Mouse (Mus musculus) adrenal gland, postnatal 0 days (tissue): ENCODE measurements around the gene Gm9046. TPM values are rescaled to one million over a fixed set of nuclear protein-coding genes. Genes with fewer than 3 reads are reported as not detected.

Source experiments
- polyA plus RNA-seq: library from polyadenylated mRNA; unstranded; fragments of >200 nt; fragmentation: Nextera tagmentation; extraction: Ambion mirVana; gene quantifications from 2 replicates; pipeline ENCODE4 v1.2.1, GENCODE M21; 2015

Gm9046 gene
- not detected in 2 replicates for polyA plus RNA-seq

GRCm38 (mm10) chr10:118343155-118343554 lies at the start of gene Gm9046:
Gene Gm9046 (minus strand): TSS chr10:118343255.

GRCm38 (mm10) chr10:118354005-118354404 lies 10.9 kb upstream of the Gm9046 start, which contains the start of gene Gm9049:
Gene Gm9049 (minus strand): TSS chr10:118354105.

GRCm38 (mm10) chr10:118348579-118348978 lies 5.5 kb upstream of the Gm9046 start, which contains the start of gene Gm9048:
Gene Gm9048 (minus strand): TSS chr10:118348679.

GRCm38 (mm10) chr10:118337731-118338130 lies 5.3 kb downstream of the Gm9046 start, which contains the start of gene Gm9045:
Gene Gm9045 (minus strand): TSS chr10:118337831.

GRCm38 (mm10) chr10:118332308-118332707 lies 10.7 kb downstream of the Gm9046 start, which contains the start of gene Gm9044:
Gene Gm9044 (minus strand): TSS chr10:118332408.

GRCm38 (mm10) chr10:118326869-118327268 lies 16.2 kb downstream of the Gm9046 start, which contains the start of gene Gm9040:
Gene Gm9040 (minus strand): TSS chr10:118326969.

GRCm38 (mm10) chr10:118294938-118295337 lies 48.1 kb downstream of the Gm9046 start, which contains the start of gene Iltifb:
Gene Iltifb (minus strand): TSS chr10:118295038.

Other genes starting within 250 kb of the Gm9046 start
- 11.2 and 17.1 TPM in 2 replicates for gene Mdm1, start 201.4 kb downstream of the Gm9046 start, polyA plus RNA-seq
- gene Il22, start 138.3 kb downstream of the Gm9046 start, polyA plus RNA-seq, result not detected in 2 replicates
- 0.09 TPM in 1 of 2 replicates, not detected in the other for gene Gm32717, start 102.5 kb downstream of the Gm9046 start, polyA plus RNA-seq
- gene Gm32802, start 84.6 kb downstream of the Gm9046 start, polyA plus RNA-seq, result 0.09 TPM in 1 of 2 replicates, not detected in the other
- 0.19 TPM in 1 of 2 replicates, not detected in the other for gene Iltifb, start 48.2 kb downstream of the Gm9046 start, polyA plus RNA-seq
- gene Gm9040, start 16.3 kb downstream of the Gm9046 start, polyA plus RNA-seq, result not detected in 2 replicates
- not detected in 2 replicates for gene Gm9044, start 10.8 kb downstream of the Gm9046 start, polyA plus RNA-seq
- gene Gm9045, start 5.4 kb downstream of the Gm9046 start, polyA plus RNA-seq, result not detected in 2 replicates
- not detected in 2 replicates for gene Gm9048, start 5.4 kb upstream of the Gm9046 start, polyA plus RNA-seq
- not detected in 2 replicates for gene Gm9049, start 10.8 kb upstream of the Gm9046 start, polyA plus RNA-seq
- gene Ifng, start 97.8 kb upstream of the Gm9046 start, polyA plus RNA-seq, result 0.15 TPM in 1 of 2 replicates, not detected in the other